Mouse (Mus musculus): ENCODE results near the gene Gm42417.
A peak's percentile ranks its signal among the peaks of the same experiment; 100 is the strongest.
"Not testable (repeated sequence)": the region's sequence is repeated elsewhere in the genome, so short reads cannot be mapped to it uniquely, and the experiment has no call there.

Gene Gm42417

GRCm38 (mm10) chr1:36545845-36546600, 6.8 kb upstream of the Gm42417 start:
- DNase-seq (ENCODE audit: low read depth), result no peak

GRCm38 (mm10) chr1:36545382-36545781, 6.2 kb upstream of the Gm42417 start:
- no peak for DNase-seq (ENCODE audit: low read depth)

GRCm38 (mm10) chr1:36542925-36543324, 3.7 kb upstream of the Gm42417 start:
- no peak for DNase-seq (ENCODE audit: low read depth)

GRCm38 (mm10) chr1:36541844-36542243, 2.6 kb upstream of the Gm42417 start:
- DNase-seq (ENCODE audit: low read depth), result no peak

GRCm38 (mm10) chr1:36540807-36541206, 1.6 kb upstream of the Gm42417 start:
- DNase-seq (ENCODE audit: low read depth), result no peak

GRCm38 (mm10) chr1:36540132-36540531, 903 bp upstream of the Gm42417 start:
- DNase-seq (ENCODE audit: low read depth), result no peak

- no peak for DNase-seq (ENCODE audit: low read depth)
Observed at GRCm38 (mm10) chr1:36538727-36539126, 502 bp downstream of the Gm42417 start.

GRCm38 (mm10) chr1:36536783-36537182, 2.4 kb downstream of the Gm42417 start, which contains the start of gene Ankrd23:
TSS of gene Ankrd23 (minus strand) at chr1:36536883.
- not testable (repeated sequence) for DNase-seq (ENCODE audit: low read depth)

GRCm38 (mm10) chr1:36536397-36536728, 2.9 kb downstream of the Gm42417 start:
- DNase-seq (ENCODE audit: low read depth), result no peak

GRCm38 (mm10) chr1:36535477-36536396, 3.5 kb downstream of the Gm42417 start:
- DNase-seq (ENCODE audit: low read depth), result peak; percentile 48

- DNase-seq (ENCODE audit: low read depth), result no peak
Observed at GRCm38 (mm10) chr1:36534595-36535058, 4.6 kb downstream of the Gm42417 start.

- peak; percentile 50 for DNase-seq (ENCODE audit: low read depth)
Observed at GRCm38 (mm10) chr1:36533546-36533945, 5.7 kb downstream of the Gm42417 start.

GRCm38 (mm10) chr1:36531461-36531860, 7.8 kb downstream of the Gm42417 start:
- DNase-seq (ENCODE audit: low read depth), result no peak

GRCm38 (mm10) chr1:36530962-36531361, 8.3 kb downstream of the Gm42417 start:
- no peak for DNase-seq (ENCODE audit: low read depth)

- DNase-seq (ENCODE audit: low read depth), result peak; percentile 29
Observed at GRCm38 (mm10) chr1:36530485-36530884, 8.7 kb downstream of the Gm42417 start.

GRCm38 (mm10) chr1:36529875-36530274, 9.4 kb downstream of the Gm42417 start:
- no peak for DNase-seq (ENCODE audit: low read depth)

- no peak for DNase-seq (ENCODE audit: low read depth)
Observed at GRCm38 (mm10) chr1:36529274-36529673, 10.0 kb downstream of the Gm42417 start.

GRCm38 (mm10) chr1:36528351-36528750, 10.9 kb downstream of the Gm42417 start:
- no peak for DNase-seq (ENCODE audit: low read depth)

- DNase-seq (ENCODE audit: low read depth), result no peak
Observed at GRCm38 (mm10) chr1:36526903-36527302, 12.3 kb downstream of the Gm42417 start.

GRCm38 (mm10) chr1:36525774-36526173, 13.5 kb downstream of the Gm42417 start:
- DNase-seq (ENCODE audit: low read depth), result no peak

GRCm38 (mm10) chr1:36524058-36524457, 15.2 kb downstream of the Gm42417 start:
- no peak for DNase-seq (ENCODE audit: low read depth)

- no peak for DNase-seq (ENCODE audit: low read depth)
Observed at GRCm38 (mm10) chr1:36523332-36524013, 15.8 kb downstream of the Gm42417 start.

All from NIH3T3 (cell line).